Mouse (Mus musculus): ENCODE results near the gene Tenm3.

The Tenm3 gene

GRCm38 (mm10) chr8:48809104-48809503 lies 34.6 kb downstream of the Tenm3 start:
- DNase-seq (ENCODE audit: low spot score) = no peak

- DNase-seq (ENCODE audit: low spot score) = no peak
These were observed 40.7 kb downstream of the Tenm3 start for GRCm38 (mm10) chr8:48803070-48803469.

GRCm38 (mm10) chr8:48802231-48802630 lies 41.5 kb downstream of the Tenm3 start:
- no peak for DNase-seq (ENCODE audit: low spot score)

GRCm38 (mm10) chr8:48797955-48798359 lies 45.8 kb downstream of the Tenm3 start:
- DNase-seq (ENCODE audit: low spot score) = no peak

- DNase-seq (ENCODE audit: low spot score) = no peak
These were observed 49.5 kb downstream of the Tenm3 start for GRCm38 (mm10) chr8:48794285-48794684.

GRCm38 (mm10) chr8:48793729-48794128 lies 50.0 kb downstream of the Tenm3 start:
- no peak for DNase-seq (ENCODE audit: low spot score)

GRCm38 (mm10) chr8:48792587-48793326 lies 51.0 kb downstream of the Tenm3 start:
- DNase-seq (ENCODE audit: low spot score) = no peak

GRCm38 (mm10) chr8:48783308-48783707 lies 60.4 kb downstream of the Tenm3 start:
- DNase-seq (ENCODE audit: low spot score) = no peak

DNA sequence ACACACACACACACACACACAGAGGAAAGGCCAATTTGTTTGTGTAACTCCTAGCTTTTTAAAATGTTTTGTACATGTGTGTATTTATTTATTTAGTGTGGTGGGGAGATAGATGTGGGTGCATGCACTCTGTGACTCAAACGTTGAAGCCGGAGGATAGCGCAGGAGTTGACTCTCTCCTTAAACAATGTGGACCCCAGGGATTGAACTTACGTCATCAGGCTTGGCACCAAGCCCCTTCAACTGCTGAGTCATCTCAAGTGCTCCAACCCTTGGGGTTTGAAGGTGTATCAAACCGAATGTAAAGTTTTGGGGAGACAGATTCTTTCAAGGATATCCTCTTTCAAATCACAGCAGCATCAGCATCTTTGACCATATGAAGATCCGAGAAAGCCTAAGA lies 63.1 kb downstream of the Tenm3 start:
- DNase-seq (ENCODE audit: low spot score) = no peak

DNA sequence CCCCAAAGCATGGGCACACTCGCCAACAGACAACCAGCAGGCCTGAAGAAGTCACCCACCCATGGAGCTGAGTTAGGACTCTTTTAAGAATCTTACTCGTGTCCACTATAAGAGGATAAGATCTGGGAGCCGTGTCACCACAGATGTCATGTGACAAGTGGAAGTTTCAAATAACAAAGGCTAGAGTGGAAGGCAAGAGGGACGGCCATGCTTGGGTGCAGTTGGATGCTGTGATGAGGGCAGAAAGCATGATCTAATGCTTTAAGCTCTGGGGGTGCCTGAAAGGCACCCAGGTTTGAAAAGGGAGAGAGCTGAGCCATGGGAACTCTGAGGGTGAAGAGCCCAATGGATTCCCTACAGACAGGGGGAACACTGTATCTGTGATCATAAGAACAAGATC lies 64.6 kb downstream of the Tenm3 start:
- DNase-seq (ENCODE audit: low spot score) = no peak

DNA sequence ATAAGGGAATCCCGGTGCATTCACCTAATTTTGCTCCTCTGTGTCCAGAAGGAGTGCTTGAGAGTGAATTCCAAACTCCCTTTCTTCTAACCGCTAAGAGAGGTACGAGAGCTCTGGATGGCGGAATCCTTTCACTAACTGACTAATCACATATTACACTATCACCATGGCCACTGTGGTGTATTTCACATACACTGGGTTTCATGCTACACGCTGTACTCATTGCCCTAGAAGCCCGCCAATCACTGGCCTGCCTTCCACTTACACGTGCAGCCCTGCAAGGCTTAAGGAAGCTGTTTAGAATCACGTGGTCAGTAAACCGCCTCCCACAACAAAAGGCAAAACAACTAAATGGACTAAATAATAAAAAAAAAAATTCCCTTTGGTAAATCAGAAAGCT lies 67.7 kb downstream of the Tenm3 start:
- DNase-seq (ENCODE audit: low spot score) = no peak

DNA sequence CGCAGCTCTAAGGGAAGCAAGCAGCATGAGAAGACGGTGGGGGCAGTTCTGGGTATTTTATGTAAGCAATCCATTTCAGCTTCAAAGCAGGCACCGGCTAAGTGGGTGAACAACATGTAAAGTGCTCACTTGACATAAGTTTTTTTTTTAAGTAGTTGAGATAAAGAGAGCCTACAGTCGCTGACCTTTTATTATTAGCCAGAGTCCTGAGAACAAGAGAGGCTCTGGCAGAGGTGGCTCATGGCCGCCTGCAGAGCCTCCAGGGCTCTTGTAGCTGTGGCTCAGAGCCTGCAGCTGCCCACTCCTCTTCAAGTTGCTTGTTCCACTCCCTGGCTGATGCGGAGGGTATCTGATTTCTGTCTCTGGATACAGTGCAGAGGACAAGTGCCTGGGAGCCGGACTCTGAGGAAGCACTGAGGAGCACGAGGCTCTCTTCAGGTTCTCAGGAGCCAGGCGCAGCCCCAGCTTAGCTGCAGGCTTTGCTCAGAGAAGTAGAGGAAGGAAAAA lies 68.2 kb downstream of the Tenm3 start:
- no peak for DNase-seq (ENCODE audit: low spot score)

- DNase-seq (ENCODE audit: low spot score) = no peak
These were observed 68.9 kb downstream of the Tenm3 start for GRCm38 (mm10) chr8:48774837-48775236.

DNA sequence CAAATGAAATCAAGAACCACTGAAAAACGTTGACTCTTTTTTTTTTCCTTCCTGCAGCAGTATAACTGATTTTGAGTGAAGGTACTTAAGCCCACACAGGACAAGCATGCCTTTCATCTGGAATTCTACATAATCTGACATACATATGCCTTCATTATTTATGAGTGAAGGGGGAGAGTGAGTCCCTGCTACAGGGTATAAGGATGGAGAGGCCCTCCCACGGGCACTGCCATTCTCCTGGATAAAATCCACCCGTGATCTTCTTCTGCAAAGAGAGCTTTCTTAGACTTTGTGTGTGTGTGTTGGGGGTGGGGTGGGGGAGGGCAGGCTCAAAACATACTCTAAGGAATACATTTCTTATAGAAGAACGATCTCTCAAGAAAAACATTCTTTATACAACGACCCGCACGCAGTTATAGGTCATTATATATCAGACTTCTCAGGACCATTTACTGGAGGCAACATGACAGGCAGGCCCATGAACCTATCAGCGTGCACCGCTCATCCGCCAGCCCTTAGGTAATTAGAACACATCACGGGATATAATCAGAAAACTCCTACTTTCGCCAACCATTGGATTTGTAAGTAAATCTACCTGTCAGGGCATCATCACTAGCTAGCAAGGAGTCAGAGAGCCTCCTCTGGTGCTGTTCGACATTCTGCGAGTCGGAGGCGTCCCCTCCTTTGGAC lies 77.1 kb downstream of the Tenm3 start:
- no peak for DNase-seq (ENCODE audit: low spot score)

GRCm38 (mm10) chr8:48765212-48765611 lies 78.5 kb downstream of the Tenm3 start:
- no peak for DNase-seq (ENCODE audit: low spot score)

GRCm38 (mm10) chr8:48764011-48764410 lies 79.7 kb downstream of the Tenm3 start:
- DNase-seq (ENCODE audit: low spot score) = no peak

- no peak for DNase-seq (ENCODE audit: low spot score)
These were observed 86.9 kb downstream of the Tenm3 start for GRCm38 (mm10) chr8:48756874-48757273.

DNA sequence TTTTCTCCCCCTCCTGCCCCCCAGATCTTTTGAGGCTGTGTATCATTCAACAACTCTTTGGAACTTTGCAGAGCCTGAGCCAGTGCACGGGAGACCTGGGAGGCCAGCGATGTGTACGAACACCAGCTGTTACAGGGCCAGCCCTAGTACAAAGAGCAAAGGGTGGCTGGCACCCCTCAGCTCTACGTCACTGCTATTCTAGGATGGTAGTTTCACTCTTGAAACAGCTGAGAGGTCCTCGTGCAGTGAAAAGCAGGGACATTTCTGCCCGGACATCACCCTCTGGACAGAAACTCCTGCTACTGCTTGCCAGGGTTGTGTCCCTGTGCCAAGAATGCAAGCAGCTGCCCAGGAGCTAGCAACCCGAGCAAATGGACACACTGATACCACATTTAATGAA lies 88.3 kb downstream of the Tenm3 start:
- DNase-seq (ENCODE audit: low spot score) = no peak

DNA sequence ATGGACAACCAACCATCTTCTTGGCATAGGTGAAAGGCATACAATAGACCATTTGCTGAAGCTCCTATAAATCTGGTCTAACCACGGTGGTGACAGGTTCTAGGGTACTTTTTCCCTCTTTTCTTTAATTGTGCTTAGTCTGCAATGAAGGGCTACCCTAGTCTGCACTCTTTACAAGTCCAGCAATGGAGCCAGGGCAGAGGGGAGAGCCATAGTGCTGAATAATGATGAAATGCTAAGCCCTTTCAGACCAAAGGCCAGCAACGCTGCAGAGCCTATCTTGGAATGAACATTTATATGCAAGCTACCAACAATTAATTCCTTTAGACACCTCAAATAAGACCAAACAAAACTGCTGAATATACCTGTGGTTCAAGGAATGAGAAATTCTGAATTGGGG lies 88.8 kb downstream of the Tenm3 start:
- no peak for DNase-seq (ENCODE audit: low spot score)

GRCm38 (mm10) chr8:48751965-48752364 lies 91.8 kb downstream of the Tenm3 start:
- DNase-seq (ENCODE audit: low spot score) = no peak

- no peak for DNase-seq (ENCODE audit: low spot score)
These were observed 95.2 kb downstream of the Tenm3 start for GRCm38 (mm10) chr8:48748503-48749059.

DNA sequence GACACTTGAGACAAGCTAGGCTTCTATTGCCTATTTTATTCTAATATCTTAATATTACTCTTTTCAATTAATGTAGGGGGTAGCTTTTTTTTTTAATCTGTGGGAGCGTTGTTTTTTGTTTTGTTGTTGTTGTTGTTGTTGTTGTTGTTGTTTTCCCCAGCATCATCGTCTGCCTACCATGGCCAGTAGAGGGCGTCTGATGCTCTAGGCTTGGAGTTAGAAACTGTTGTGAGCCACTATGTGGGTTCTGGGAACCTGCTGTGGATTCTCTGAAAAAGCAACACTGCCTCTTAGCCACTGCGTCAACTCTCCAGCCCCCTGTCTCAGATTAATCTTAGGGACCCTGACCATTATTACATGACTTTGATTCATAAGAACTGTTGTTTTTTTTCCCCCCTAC lies 99.8 kb downstream of the Tenm3 start:
- DNase-seq (ENCODE audit: low spot score) = no peak

- DNase-seq (ENCODE audit: low spot score) = no peak
These were observed 101.0 kb downstream of the Tenm3 start for GRCm38 (mm10) chr8:48742741-48743140.
